Mouse (Mus musculus): ENCODE data around the gene Trem2.

DNA sequence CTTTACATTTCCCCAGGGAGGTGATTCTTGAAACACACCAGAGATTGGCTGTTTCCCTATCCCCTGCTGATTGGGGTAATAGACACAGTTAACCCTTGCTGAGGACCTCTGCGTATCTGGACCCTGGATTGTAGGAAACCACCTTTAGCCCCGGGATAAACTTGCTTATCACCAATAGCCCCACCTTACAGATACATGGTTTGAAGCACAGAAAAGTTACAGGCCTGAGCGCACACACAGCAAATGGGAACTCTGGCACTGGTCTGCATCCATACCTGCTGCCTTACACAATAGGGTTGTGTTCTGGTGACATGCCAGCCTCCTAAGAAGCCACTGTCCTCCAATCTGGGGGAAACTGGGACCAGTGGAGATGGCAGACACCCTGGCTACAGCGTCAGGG lies 377 bp upstream of the Trem2 start:
- TF ChIP-seq CTCF (IDR thresholded peaks at IDR 0.05; ENCODE audit: borderline replicate concordance, insufficient read depth, low read depth, low read length) = no peak
- no peak for TF ChIP-seq POLR2A (IDR thresholded peaks at IDR 0.05; ENCODE audit: borderline replicate concordance, insufficient read depth, low read length)
